Mouse (Mus musculus) megakaryocyte, embryonic 14.5 days (primary cell): ENCODE results near the gene Olfr1443. TPM values are rescaled to one million over a fixed set of nuclear protein-coding genes. Genes with fewer than 3 reads are reported as not detected.
"Not testable (repeated sequence)": the region's sequence is repeated elsewhere in the genome, so short reads cannot be mapped to it uniquely, and the experiment has no call there.

Experiments used
- H3K27me3 ChIP-seq: replicated peaks from 2 replicates; pipeline ENCODE3; 2012; ENCODE audit warnings: inconsistent platforms
- H3K36me3 ChIP-seq: replicated peaks from 2 replicates; pipeline ENCODE3; 2012; ENCODE audit warnings: low read length, inconsistent platforms, mixed read lengths
- H3K4me1 ChIP-seq: 2 replicates; pipeline ENCODE4 v1.6.1; 2012; ENCODE audit warnings: inconsistent platforms
- H3K4me3 ChIP-seq: replicated peaks from 2 replicates; pipeline ENCODE3; 2012; ENCODE audit warnings: moderate library complexity, mild to moderate bottlenecking, inconsistent platforms
- H3K9me3 ChIP-seq: 2 replicates; pipeline ENCODE4 v1.6.1; 2012; ENCODE audit warnings: inconsistent platforms
- FLI1 ChIP-seq: IDR thresholded peaks from 2 replicates; pipeline ENCODE4 v1.6.1; 2012; ENCODE audit warnings: low read length, inconsistent platforms, mixed read lengths
- GATA1 ChIP-seq: IDR thresholded peaks from 3 replicates; pipeline ENCODE4 v1.6.1; 2012; ENCODE audit warnings: mixed read lengths, low read length, inconsistent platforms, borderline replicate concordance
- polyA plus RNA-seq: library from polyadenylated mRNA; stranded (reverse); fragments of >175 nt; gene quantifications from 2 replicates; pipeline ENCODE4 v1.2.3, GENCODE M21; 2012; ENCODE audit warnings: low replicate concordance; ENCODE audit not compliant: insufficient read depth

Gene Olfr1443
- polyA plus RNA-seq, 1 experiment = not detected

DNA sequence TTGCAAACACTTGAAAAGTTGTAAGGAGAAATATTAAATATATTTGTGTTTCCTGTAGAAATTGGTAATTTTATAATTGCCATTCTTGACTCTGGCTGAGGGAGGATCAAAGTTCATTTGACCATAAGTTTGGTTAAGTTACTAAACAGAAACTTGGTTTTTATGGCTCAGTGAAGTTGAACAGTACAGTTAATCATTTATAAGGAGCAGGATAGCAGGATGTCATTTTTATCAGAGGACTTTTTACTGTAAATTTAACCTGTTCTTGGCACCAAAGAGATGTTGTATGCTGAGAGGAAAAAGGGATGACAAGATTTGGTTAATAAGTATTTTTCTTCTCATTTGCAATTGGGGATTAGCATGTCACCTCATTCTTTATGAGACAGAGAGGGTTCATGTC lies 6.7 kb downstream of the Olfr1443 start:
- no peak for TF ChIP-seq FLI1
- no peak for TF ChIP-seq GATA1
- Histone ChIP-seq H3K27me3 (no peaks in the 10 kb centered on the region), H3K36me3 (no peaks in the 10 kb centered on the region), H3K9me3 (no peaks in the 10 kb centered on the region), H3K4me1 (no peaks in the 10 kb centered on the region), H3K4me3 (no peak overlapping the region)

DNA sequence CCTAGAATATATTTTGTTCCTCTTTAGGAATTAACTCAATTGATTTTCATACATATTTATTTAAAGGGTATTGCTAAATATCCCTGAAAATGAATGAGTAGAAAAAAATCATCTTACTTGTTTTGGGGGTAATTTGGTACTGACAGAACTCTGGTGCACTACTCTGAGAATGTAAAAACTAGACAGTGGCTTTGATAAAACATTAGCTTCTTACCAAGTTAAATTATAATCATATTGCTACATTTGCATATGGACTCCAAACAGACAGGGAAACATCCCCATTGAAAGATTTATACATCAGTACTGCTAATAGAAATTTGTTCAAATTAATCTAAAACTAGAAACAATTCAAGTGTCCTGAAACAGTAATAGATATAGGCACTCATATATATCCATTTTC lies 7.3 kb downstream of the Olfr1443 start:
- no peaks in the 10 kb centered on the region for H3K27me3 ChIP-seq
- H3K4me3 ChIP-seq = no peak overlapping the region
- H3K36me3 ChIP-seq = no peaks in the 10 kb centered on the region
- no peaks in the 10 kb centered on the region for H3K9me3 ChIP-seq
- TF ChIP-seq GATA1 (no peak), FLI1 (no peak)
- no peaks in the 10 kb centered on the region for H3K4me1 ChIP-seq

DNA sequence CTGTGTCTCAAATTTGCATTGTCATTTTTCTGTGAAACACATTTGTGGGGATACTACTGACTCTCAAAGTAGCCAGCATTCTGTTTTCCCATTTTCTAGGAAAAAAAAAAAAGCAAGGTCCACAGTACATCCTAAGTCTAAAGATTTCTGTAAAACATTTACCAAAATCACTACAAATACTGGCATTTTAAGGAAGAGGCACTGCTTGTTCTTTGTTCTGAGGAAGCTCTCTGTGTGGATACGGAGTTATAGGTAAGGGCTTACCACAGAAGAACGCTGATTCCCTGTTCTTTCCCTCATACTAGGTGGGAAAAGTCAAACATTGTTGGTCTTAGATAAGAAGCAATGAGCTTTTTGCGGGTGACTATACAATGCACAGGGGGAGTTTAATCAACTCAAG lies 17.7 kb downstream of the Olfr1443 start, which contains the start of gene Keg1:
TSS of gene Keg1 (plus strand) at position 197 of the 400 bp plus-strand sequence.
- Histone ChIP-seq H3K4me3 (no peak within 1 kb of the TSS), H3K4me1 (no peaks in the 10 kb centered on the region), H3K27me3 (no peaks in the 10 kb centered on the region), H3K9me3 (no peaks in the 10 kb centered on the region), H3K36me3 (no peaks in the 10 kb centered on the region)
- no peak for TF ChIP-seq GATA1
- TF ChIP-seq FLI1 = no peak

DNA sequence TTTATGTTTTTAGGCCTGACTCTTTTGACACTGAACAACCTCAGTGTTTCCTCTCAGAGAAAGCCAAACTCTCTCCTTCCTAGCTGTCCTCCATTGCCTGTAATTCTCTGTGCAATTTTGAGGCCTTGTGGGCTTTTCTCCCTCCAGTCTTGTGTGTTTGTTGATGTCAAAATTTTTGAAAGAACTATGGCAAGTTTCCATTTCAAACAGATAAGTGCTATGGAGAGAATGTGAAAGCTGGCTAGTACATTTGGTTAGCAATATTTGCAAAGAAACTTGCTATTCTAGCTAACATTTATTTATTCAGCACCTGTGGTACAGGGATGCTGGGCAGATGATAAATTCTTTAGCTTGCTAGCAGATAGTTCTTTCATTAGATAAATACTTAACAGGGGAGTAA lies 18.3 kb downstream of the Olfr1443 start:
- no peak for TF ChIP-seq FLI1
- no peak for TF ChIP-seq GATA1
- Histone ChIP-seq H3K4me1 (no peaks in the 10 kb centered on the region), H3K36me3 (no peaks in the 10 kb centered on the region), H3K27me3 (no peaks in the 10 kb centered on the region), H3K9me3 (no peaks in the 10 kb centered on the region), H3K4me3 (no peak overlapping the region)

DNA sequence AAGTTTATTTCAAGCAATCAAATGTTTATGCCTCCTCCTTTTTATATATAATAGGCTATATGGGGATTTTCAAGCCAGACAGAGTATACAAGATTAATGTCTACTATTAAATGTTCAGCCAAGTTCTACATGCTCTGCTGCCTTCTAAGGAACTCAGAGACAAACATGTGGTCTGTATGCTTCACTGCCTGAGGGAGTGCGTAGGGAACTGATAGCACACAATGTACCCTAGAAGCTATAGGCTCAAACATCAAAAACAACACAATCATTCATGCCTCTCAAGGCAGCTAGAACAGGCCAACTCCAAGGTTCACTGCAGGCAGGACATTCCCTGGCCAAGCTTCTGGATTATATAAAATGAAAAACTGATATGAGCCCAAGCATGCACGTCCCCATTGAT lies 30.5 kb downstream of the Olfr1443 start:
- no peaks in the 10 kb centered on the region for H3K27me3 ChIP-seq
- TF ChIP-seq FLI1 (no peak), GATA1 (no peak)
- H3K36me3 ChIP-seq = no peaks in the 10 kb centered on the region
- no peaks in the 10 kb centered on the region for H3K4me1 ChIP-seq
- no peak overlapping the region for H3K4me3 ChIP-seq
- H3K9me3 ChIP-seq = no peaks in the 10 kb centered on the region

DNA sequence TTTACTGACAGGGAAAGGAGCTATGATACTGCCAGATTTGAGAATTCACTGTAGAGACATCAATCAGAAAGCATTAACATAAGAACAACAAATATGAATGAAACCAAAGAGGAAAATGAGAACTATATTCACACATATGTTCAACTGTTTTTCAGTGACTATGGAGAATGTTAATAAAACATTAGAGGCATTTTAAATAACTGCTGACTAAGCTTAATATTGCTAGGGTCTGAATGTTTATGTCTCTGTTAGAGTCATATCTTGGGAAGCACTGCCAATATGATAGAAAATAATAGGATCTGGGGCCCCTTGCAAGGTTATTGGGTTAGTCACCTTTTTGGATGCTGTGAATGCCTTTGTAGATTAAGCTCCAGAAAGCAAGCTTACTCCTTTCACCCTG lies 31.1 kb downstream of the Olfr1443 start:
- no peaks in the 10 kb centered on the region for H3K36me3 ChIP-seq
- no peaks in the 10 kb centered on the region for H3K4me1 ChIP-seq
- no peak overlapping the region for H3K4me3 ChIP-seq
- TF ChIP-seq FLI1 = no peak
- TF ChIP-seq GATA1 = no peak
- H3K9me3 ChIP-seq = no peaks in the 10 kb centered on the region
- no peaks in the 10 kb centered on the region for H3K27me3 ChIP-seq

DNA sequence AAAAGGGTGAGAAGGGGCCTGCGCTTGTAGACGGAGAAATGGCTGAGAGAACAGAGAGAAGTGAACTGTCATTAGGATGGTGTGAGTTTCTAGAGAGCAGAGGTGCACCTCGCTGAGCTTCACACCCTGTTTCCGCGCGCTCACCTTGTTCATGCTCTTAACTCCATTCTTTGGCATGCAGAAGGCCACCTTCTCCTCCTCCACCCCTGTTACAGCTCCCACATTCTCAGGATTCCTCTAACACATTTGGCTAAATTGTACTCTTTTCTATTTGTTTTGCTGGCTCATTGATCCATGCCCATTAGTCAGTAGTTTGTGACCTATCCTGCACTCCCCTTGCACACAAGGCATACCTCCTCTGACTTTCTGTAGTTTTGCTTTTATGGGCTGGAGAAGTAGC lies 41.3 kb downstream of the Olfr1443 start:
- TF ChIP-seq GATA1 (no peak), FLI1 (no peak)
- no peaks in the 10 kb centered on the region for H3K27me3 ChIP-seq
- H3K9me3 ChIP-seq = no peaks in the 10 kb centered on the region
- peaks cover 4% of the 10 kb centered on the region; the same call in 1 of the 2 replicates for H3K4me1 ChIP-seq
- no peaks in the 10 kb centered on the region for H3K36me3 ChIP-seq
- no peak overlapping the region for H3K4me3 ChIP-seq

DNA sequence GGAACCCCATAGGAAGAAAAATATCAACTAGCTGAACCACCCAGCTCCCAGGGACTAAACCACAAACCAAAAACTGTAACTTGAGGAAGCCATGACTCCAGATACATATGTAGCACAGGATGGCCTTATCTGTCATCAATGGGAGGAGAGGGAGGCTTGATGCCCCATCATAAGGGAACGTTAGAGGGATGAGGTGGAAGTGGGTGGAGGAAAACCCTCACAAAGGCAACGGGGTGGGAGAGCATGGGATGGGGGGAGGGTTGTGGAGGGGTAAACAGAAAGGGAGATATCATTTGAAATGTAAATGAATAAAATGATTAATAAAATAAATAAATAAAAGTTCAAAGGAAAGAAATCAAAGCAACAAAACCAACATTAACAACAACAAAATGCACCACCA lies 42.6 kb downstream of the Olfr1443 start:
- H3K4me1 ChIP-seq = peaks cover 4% of the 10 kb centered on the region; the same call in 1 of the 2 replicates
- TF ChIP-seq FLI1 = no peak
- no peak for TF ChIP-seq GATA1
- no peaks in the 10 kb centered on the region for H3K36me3 ChIP-seq
- H3K9me3 ChIP-seq = no peaks in the 10 kb centered on the region
- no peak overlapping the region for H3K4me3 ChIP-seq
- H3K27me3 ChIP-seq = no peaks in the 10 kb centered on the region

DNA sequence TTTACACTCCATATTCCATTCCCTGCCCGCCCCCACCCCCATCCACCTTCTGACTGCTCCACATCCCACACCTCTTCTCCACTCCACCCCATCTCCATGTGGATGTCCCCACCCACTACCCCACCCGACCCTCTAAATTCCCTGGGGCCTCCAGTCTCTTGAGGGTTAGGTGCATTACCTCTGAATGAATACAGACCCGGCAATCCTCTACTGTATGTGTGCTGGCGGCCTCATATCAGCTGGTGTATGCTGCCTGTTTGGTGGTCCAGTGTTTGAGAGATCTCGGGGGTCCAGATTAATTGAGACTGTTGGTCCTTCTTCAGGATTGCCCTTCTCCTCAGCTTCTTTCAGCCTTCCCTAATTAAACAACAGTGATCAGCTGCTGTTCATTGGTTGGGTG lies 43.0 kb downstream of the Olfr1443 start:
- H3K27me3 ChIP-seq, H3K36me3 ChIP-seq, H3K4me1 ChIP-seq, H3K4me3 ChIP-seq, H3K9me3 ChIP-seq: not testable (repeated sequence)

DNA sequence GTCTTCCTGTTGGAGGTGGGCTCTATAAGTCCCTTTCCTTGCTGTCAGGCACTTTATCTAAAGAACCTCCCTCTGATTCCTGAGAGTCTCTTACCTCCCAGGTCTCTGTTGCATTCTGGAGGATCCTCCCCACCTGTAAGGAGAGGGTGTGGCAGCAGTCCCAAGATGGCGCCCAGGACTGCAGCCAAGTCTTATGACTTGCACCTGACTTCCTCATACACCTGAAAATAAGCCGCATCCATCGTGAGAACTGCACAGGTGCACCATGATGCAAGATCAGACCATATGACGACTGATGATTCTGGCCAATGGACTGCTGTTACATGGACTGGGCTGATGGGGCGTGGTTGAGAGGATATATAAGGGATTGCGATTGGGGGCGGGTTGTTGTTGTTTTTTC lies 43.7 kb downstream of the Olfr1443 start:
- not testable (repeated sequence) for H3K4me1 ChIP-seq, H3K9me3 ChIP-seq, H3K27me3 ChIP-seq, H3K36me3 ChIP-seq, H3K4me3 ChIP-seq

DNA sequence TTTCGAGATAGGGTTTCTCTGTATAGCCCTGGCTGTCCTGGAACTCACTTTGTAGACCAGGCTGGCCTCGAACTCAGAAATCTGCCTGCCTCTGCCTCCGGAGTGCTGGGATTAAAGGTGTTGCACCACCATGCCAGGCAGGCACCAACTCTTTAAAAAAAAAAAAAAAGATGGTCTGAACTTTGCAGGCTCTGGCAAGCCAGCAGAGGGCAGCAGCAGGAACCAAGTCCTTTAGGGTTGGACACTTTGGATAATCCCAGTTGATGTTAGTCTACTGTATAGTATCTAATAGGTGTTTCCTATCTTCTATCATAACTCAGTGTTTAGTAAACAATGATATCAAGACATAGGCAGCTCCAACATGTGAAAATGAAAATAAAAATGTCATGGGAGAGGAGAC lies 44.4 kb downstream of the Olfr1443 start:
- TF ChIP-seq FLI1 (no peak), GATA1 (no peak)
- Histone ChIP-seq H3K36me3 (no peaks in the 10 kb centered on the region), H3K9me3 (no peaks in the 10 kb centered on the region), H3K4me1 (peaks cover 4% of the 10 kb centered on the region; the same call in 1 of the 2 replicates), H3K27me3 (no peaks in the 10 kb centered on the region), H3K4me3 (no peak overlapping the region)
